Mouse (Mus musculus): ENCODE measurements at regions not wholly inside any gene's neighbourhood (a gene's known extent, or its start where the extent isn't known, plus 50 kb on each side); places are given as distances from the start of the nearest gene placed in this dataset.

DNA sequence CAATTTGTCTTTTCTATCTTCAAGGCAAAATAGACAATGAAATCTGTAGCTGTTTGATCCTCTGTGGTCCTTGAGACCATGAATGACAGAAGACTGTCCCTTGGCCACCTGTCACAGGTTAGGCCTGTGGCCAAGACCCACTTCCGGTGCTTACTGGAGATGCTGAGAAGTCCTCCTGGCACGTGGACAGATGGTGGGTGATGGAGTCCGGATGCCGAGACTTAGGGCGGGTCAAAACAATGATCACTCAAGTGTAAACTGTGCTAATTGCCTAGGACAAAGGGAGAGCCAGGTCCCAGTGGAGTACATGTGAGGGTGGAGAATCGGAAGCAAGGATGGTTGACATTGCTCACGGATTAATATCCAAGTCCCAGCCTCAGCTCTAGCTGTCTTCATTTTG is 117.7 kb upstream of the Ntf3 start:
- Histone ChIP-seq H3K4me3 (no peak overlapping the region), H3K27ac (no peak overlapping the region)
- no peak for DNase-seq (ENCODE audit: extremely low spot score in 1 of 2, low spot score in 2 of 2)
- intact Hi-C loops (cut with DNase I): no loop called here
- TF ChIP-seq CTCF (IDR thresholded peaks at IDR 0.05): no peak

DNA sequence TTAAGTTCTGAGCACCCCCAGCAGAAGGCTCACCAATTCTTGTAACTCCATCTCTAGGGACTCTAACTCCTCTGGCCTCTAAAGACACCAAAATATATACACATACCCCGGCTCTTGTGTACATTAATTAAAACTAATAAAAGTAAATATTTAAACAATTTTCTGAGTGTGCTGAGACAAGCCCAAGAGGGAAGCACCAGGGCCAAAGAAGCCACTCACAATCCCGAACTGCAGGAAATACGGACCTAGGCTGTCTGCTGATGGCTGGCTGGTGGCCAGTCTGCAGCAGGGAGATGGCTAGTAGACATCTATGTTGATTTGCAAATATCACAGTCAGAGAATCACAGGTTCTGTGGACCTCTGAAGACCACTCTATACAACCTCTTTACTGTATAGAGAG is 113.6 kb upstream of the Ntf3 start:
- H3K27ac ChIP-seq: no peak overlapping the region
- no peak for TF ChIP-seq CTCF (IDR thresholded peaks at IDR 0.05)
- no peak for DNase-seq (ENCODE audit: extremely low spot score in 1 of 2, low spot score in 2 of 2)
- intact Hi-C loops (cut with DNase I): no loop called here
- no peak overlapping the region for H3K4me3 ChIP-seq

DNA sequence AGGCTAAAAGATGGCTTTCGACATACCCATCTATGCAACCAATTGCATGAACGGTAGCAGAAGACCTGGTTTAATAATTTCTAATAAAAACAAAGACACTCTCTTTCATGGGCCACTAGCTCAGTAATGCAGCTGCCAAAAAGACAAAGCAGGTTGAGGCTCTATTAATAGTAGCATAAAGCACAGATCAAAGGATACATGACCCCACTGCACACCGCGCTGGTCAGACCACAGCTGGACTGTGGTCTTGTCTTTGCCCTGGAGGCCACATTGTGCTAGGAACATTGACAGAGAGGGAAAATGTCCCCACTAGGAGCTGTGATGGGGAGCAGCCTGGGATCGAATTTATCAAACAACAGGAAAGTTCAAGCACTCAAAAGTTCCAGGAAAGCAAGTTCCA is 79.3 kb upstream of the Ntf3 start:
- TF ChIP-seq CTCF (IDR thresholded peaks at IDR 0.05): no peak
- DNase-seq (ENCODE audit: extremely low spot score in 1 of 2, low spot score in 2 of 2): no peak
- Histone ChIP-seq H3K4me3 (no peak overlapping the region), H3K27ac (no peak overlapping the region)
- intact Hi-C loops (cut with DNase I): no loop called here

DNA sequence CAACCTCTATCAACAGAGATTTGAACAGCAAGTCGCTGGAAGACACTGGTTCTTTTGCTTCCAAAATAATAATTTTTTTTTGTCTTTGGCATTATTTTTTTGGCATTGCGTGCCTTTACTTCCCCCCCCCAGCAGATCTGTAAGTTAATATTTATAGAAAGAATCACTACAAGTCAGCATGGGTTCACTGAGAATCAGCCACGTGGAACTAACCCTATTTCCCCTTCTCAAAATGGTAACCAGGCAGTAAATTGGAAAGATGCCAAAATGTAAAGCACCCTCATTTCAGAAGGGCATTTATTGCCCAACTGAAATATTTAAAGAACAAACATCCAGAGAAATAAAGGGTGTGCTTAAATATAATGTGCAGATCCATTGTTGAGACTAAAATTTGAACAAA is 78.7 kb upstream of the Ntf3 start:
- no peak for DNase-seq (ENCODE audit: extremely low spot score in 1 of 2, low spot score in 2 of 2)
- no peak overlapping the region for H3K4me3 ChIP-seq
- TF ChIP-seq CTCF (IDR thresholded peaks at IDR 0.05): no peak
- H3K27ac ChIP-seq: no peak overlapping the region
- intact Hi-C loops (cut with DNase I): no loop called here

DNA sequence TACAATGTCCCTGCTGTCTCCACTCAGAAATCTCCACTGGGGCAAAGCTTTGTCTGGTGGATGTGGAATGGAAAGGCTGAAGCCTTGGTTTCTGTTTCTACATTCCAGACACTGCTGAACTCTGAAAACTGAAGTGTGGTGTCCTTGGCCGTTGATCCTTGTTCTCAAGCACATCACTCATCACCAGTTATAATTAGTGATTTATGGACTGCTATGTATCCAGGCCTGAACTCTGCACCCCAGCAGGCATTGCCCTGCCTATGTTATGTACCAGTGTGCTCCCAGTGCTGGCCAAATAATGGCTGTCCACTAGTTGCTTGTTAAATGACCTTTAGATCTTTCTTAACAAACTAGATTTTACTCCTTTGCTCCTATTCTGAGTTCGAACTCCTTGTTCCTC is 75.6 kb upstream of the Ntf3 start:
- intact Hi-C loops (cut with DNase I): no loop called here
- DNase-seq (ENCODE audit: extremely low spot score in 1 of 2, low spot score in 2 of 2): no peak
- Histone ChIP-seq H3K4me3 (no peak overlapping the region), H3K27ac (no peak overlapping the region)
- TF ChIP-seq CTCF (IDR thresholded peaks at IDR 0.05): no peak

DNA sequence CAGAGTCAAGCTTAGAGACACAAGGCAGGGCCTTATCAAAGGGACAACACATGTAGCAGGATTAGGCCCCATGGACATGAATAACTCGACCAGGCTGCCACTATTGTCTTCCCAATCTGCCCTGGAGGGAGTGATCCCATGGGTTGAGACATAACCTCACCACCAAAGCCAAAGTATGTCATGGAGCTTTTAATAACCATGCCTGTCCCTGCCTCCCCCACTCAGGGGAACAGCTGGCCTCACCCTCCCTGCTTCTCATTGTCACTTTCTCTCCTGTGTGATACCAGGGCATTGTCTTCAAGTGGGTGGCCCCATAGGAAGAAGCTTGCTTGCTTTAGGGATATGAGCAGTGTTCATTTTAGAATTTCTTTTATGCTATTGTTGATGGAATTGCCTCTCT is 73.5 kb upstream of the Ntf3 start:
- Histone ChIP-seq H3K27ac (no peak overlapping the region), H3K4me3 (no peak overlapping the region)
- no peak for DNase-seq (ENCODE audit: extremely low spot score in 1 of 2, low spot score in 2 of 2)
- intact Hi-C loops (cut with DNase I): no loop called here
- no peak for TF ChIP-seq CTCF (IDR thresholded peaks at IDR 0.05)

Data from left cerebral cortex, adult 2 months (tissue).